Mouse (Mus musculus) cerebellum, adult 2 months (tissue): ENCODE data around the gene Fgfr2. TPM values are rescaled to one million over a fixed set of nuclear protein-coding genes. Genes with fewer than 3 reads are reported as not detected.

Source experiments
- DNase-seq, 2 experiments: peaks; one replicate each; pipeline ENCODE4 v3.0.0; 2021
- H3K27ac ChIP-seq: fragments of 200-500 bp; 2 replicates; pipeline ENCODE4 v1.5.1; 2012; ENCODE audit warnings: low read length, control low read depth, inconsistent platforms; ENCODE audit not compliant: insufficient read depth
- H3K27me3 ChIP-seq: fragments of 200-500 bp; 2 replicates; pipeline ENCODE4 v1.6.1; 2012; ENCODE audit warnings: inconsistent platforms, mild to moderate bottlenecking, low read length, moderate library complexity; ENCODE audit not compliant: control insufficient read depth, insufficient read depth
- H3K4me1 ChIP-seq: fragments of 200-500 bp; 2 replicates; pipeline ENCODE4 v1.6.1; 2011; ENCODE audit warnings: low read length; ENCODE audit not compliant: control insufficient read depth, insufficient read depth
- H3K4me3 ChIP-seq: fragments of 200-500 bp; replicated peaks from 2 replicates; pipeline ENCODE3; 2011; ENCODE audit warnings: mild to moderate bottlenecking, low read depth, low read length, control low read depth; ENCODE audit not compliant: insufficient read depth
- CTCF ChIP-seq: fragments of 200-500 bp; IDR thresholded peaks from 2 replicates; pipeline ENCODE4 v1.5.1; 2011; ENCODE audit warnings: low read depth, mild to moderate bottlenecking, control low read depth, low read length, moderate library complexity, borderline replicate concordance; ENCODE audit not compliant: insufficient read depth
- POLR2A ChIP-seq: fragments of 200-500 bp; IDR thresholded peaks from 2 replicates; pipeline ENCODE4 v1.6.1; 2011; ENCODE audit warnings: low read length, control low read depth, borderline replicate concordance; ENCODE audit not compliant: insufficient read depth
- WGBS: fragments of 180-500 bp; shearing (Covaris S2); methylation state at CpG from one replicate; pipeline ENCODE4 v1.1.7; 2018; 5-methylcytosine and 5-hydroxymethylcytosine counted together
- polyA plus RNA-seq: library from polyadenylated mRNA; depleted of rRNA; stranded (reverse); fragments of >200 nt; gene quantifications from 2 replicates; pipeline ENCODE4 v1.2.3, GENCODE M21; 2012

Fgfr2 gene
- polyA plus RNA-seq, 1 experiment: 95.3 TPM

GRCm38 (mm10) chr7:133058496-133059149, 64.5 kb downstream of the Fgfr2 start:
- H3K27ac ChIP-seq: no peak overlapping the region
- 57% methylated on average over 12 of the region's 12 CpGs for WGBS
- no peak overlapping the region for H3K4me3 ChIP-seq
- peaks cover 28% of the 10 kb centered on the region for H3K4me1 ChIP-seq
- DNase-seq: no peak
- H3K27me3 ChIP-seq: no peaks in the 10 kb centered on the region
- no peak for TF ChIP-seq POLR2A
- TF ChIP-seq CTCF: no peak

GRCm38 (mm10) chr7:133056924-133057323, 66.2 kb downstream of the Fgfr2 start:
- DNase-seq: no peak
- H3K27ac ChIP-seq: no peak overlapping the region
- TF ChIP-seq CTCF: no peak
- H3K27me3 ChIP-seq: no peaks in the 10 kb centered on the region
- H3K4me3 ChIP-seq: no peak overlapping the region
- 91% methylated on average over 8 of the region's 8 CpGs for WGBS
- peaks cover 39% of the 10 kb centered on the region for H3K4me1 ChIP-seq

GRCm38 (mm10) chr7:133054486-133054885, 68.7 kb downstream of the Fgfr2 start:
- Histone ChIP-seq H3K27ac (no peak overlapping the region), H3K27me3 (no peaks in the 10 kb centered on the region), H3K4me1 (peaks cover 29% of the 10 kb centered on the region), H3K4me3 (no peak overlapping the region)
- WGBS: 94% methylated on average over 5 of the region's 5 CpGs
- DNase-seq: no peak
- TF ChIP-seq CTCF (peak; percentile 20; the same call in 1 of the 2 replicates), POLR2A (no peak)

- TF ChIP-seq CTCF (no peak), POLR2A (no peak)
- DNase-seq: no peak
- peaks cover 22% of the 10 kb centered on the region for H3K4me1 ChIP-seq
- no peaks in the 10 kb centered on the region for H3K27me3 ChIP-seq
- 78% methylated on average over 9 of the region's 9 CpGs for WGBS
- H3K27ac ChIP-seq: no peak overlapping the region
- H3K4me3 ChIP-seq: no peak overlapping the region
Observed at GRCm38 (mm10) chr7:133053757-133054156, 69.4 kb downstream of the Fgfr2 start.

- Histone ChIP-seq H3K27me3 (no peaks in the 10 kb centered on the region), H3K4me1 (peaks cover 21% of the 10 kb centered on the region), H3K27ac (no peak overlapping the region), H3K4me3 (no peak overlapping the region)
- DNase-seq: peak in 1 of 2 experiments; percentile 39
- TF ChIP-seq POLR2A (no peak), CTCF (no peak)
- WGBS: 33% methylated on average over 8 of the region's 8 CpGs
Observed at GRCm38 (mm10) chr7:133052819-133053218, 70.3 kb downstream of the Fgfr2 start.

- no peak for DNase-seq
- 76% methylated on average over 6 of the region's 6 CpGs for WGBS
- H3K4me3 ChIP-seq: no peak overlapping the region
- H3K4me1 ChIP-seq: peaks cover 27% of the 10 kb centered on the region
- no peak overlapping the region for H3K27ac ChIP-seq
- TF ChIP-seq POLR2A (no peak), CTCF (no peak)
- H3K27me3 ChIP-seq: no peaks in the 10 kb centered on the region
Observed at GRCm38 (mm10) chr7:133050681-133051080, 72.5 kb downstream of the Fgfr2 start.

- 33% methylated on average over 3 of the region's 3 CpGs for WGBS
- no peaks in the 10 kb centered on the region for H3K27me3 ChIP-seq
- H3K4me1 ChIP-seq: peaks cover 31% of the 10 kb centered on the region
- H3K27ac ChIP-seq: no peak overlapping the region
- no peak overlapping the region for H3K4me3 ChIP-seq
- TF ChIP-seq CTCF (no peak), POLR2A (no peak)
- DNase-seq: no peak
Observed at GRCm38 (mm10) chr7:133048085-133048630, 75.0 kb downstream of the Fgfr2 start.

GRCm38 (mm10) chr7:133047287-133047686, 75.9 kb downstream of the Fgfr2 start:
- 75% methylated on average over 4 of the region's 4 CpGs for WGBS

More at GRCm38 (mm10) chr7:133047287-133047686, 75.9 kb downstream of the Fgfr2 start:
- Histone ChIP-seq H3K27ac (no peak overlapping the region), H3K4me3 (no peak overlapping the region), H3K27me3 (no peaks in the 10 kb centered on the region), H3K4me1 (peaks cover 24% of the 10 kb centered on the region)
- TF ChIP-seq CTCF (no peak), POLR2A (no peak)
- DNase-seq: no peak
